Mouse (Mus musculus) urinary bladder, adult 2 months (tissue): ENCODE results near the gene Satb1. TPM values are rescaled to one million over a fixed set of nuclear protein-coding genes. Genes with fewer than 3 reads are reported as not detected.

Experiments used
- DNase-seq: peaks from one replicate; pipeline ENCODE4 v3.0.0; 2022; ENCODE audit warnings: low spot score
- polyA plus RNA-seq: library from polyadenylated mRNA; depleted of rRNA; stranded (reverse); fragments of >200 nt; gene quantifications from 2 replicates; pipeline ENCODE4 v1.2.3, GENCODE M21; 2012

The Satb1 gene
- polyA plus RNA-seq, 1 experiment: 24.1 TPM

DNA sequence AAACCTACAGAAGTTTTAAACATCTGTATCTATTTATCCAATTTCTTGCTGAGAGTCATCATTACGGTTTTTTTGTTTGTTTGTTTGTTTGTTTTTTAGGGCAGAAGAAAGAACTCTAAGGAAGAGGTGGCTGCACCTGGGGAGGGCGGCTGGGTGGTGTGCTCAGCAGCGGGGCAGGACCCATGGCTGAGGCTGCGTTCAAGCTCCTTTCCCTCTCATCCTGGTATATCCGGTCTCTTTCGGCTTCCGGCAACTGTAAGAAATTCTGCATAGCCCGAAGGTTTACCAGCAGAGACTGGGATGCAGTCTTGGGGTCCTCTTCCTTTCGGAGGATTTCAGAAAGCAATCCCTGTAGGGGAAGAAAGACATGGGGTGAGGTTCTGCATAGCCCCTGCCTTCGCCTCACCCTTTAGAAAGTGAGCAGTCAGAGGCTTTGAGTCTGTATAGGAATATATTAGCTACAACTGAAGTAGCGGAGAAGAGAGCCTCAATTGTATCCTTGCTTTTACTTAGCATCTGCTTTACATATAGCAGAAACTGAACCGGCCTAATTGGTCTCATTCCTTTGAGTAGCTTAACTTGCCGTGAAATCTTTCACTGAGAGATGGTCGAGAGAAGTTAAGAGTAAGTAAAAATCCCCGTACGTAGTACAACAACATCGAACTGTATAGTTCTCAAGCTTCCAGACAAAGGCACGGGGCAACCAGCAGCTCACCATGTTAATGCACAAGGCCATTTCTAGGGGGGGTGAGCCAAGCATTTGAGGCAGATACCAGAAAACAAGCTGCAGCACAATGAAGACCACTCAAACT, 57.8 kb downstream of the Satb1 start:
- DNase-seq: no peak

DNA sequence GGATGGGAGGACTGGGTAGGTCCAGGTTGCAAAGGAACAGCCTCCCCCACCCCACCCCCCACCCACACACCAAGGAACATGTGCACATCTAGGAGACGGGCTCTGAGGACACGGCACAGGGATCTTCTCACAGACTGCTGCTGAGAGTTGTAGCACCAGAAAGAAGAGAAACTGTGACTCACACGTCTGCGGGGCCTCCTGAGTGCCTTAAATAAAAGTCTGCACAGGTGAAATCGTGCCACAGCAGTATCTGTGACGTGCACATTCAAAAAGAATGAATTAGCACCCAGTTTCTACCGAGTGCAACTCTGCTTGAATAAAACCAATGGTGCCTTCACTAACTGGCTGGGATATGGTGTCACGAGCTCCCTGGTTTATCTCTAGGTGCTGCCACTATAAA, 69.5 kb downstream of the Satb1 start:
- DNase-seq: no peak

DNA sequence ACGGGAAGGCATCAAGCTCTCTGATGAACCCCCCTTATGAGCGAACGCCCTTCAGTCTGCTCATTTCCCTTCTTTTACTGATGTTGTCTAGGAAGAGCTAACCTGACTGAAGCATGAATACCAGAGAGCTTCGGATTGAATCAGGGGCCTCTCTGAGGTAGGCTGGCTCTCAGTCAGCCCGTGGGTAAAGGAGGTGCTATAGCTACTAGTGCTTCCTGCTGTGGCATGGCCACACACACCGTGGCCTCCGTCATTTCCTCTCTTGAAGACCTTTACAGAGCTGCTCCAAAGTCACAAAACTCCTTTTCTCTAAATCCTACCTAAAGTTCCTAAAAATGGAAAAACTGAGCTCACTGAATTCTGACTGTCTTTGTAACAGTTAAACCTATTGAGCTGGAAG, 70.6 kb downstream of the Satb1 start:
- DNase-seq: no peak

DNA sequence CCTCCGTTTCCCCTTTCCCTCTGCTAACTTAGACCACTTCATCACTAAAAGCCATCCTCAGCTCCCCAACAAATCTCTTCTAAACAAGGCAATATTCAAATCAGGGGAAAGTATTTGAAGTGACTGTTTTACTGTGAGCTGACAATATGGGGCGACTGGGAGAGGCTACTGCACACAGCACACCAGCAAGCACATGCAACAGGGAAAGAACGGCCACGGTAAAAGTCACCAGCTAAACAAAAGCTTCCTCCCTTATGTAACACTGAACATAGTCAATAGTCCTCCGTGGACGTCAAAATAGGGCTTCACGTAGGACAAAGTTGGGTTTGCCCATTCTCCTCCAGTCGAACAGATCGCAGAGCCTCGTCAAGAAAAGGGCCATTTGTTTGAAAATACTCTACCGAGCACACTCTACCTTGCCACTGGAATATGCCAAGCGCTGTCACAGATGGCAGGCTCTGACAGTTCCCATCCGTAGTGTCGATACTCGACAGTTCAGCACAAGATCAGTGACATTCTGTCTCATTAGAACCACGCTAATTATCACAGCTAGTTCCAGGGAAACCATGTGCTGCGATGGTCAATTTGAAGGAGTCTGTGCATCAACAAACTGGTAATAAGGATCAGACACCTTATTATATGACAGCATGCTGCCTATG, 72.0 kb downstream of the Satb1 start:
- DNase-seq: no peak

DNA sequence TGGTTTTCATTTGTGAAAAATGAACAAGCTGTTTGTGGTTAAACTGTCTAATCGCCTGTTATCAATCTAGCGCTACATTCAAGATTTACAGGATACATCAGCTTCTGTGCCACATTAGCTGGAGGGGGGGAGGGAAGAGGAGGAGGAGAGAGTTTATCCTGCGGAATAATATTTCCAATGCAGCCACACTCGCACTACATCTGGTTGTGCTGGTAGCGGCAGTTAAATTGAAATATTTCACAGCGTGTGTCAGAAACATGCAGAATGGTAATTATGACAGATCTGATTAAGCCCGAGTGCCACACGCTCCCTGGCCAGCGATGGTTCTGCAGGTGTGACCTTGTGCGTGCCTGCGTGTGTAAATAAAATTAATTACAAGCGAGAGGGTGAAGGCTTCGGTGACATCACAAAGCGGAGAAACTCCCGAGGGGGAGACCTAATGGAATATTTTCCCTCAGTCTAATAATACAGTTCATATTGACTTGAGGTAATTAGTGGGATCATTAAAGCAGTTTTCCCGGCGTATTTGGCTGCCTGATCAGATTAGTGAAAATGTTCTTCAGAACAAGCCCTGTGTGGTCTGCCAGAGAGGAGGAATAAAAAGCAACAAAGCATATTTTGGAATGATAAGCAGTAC, 72.7 kb downstream of the Satb1 start:
- DNase-seq: no peak

DNA sequence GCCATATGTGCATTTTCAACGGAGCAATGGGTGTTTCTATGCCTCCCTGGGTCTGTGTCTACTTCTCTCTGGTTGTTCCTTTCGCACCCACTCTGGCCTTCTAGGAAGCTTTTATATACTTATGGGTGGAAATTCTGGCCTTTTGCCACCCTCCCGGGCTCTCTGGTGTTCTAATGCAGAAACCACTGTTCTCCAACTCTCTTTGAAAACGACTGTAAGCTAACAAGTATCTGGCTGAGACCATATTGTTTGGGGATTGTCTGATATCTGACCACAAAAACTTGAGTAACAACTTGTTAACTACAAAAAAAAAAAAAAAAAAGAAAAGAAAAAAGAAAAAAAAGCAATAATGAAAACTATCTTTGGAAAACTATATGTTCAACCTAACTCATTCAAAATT, 73.6 kb downstream of the Satb1 start:
- DNase-seq: no peak

DNA sequence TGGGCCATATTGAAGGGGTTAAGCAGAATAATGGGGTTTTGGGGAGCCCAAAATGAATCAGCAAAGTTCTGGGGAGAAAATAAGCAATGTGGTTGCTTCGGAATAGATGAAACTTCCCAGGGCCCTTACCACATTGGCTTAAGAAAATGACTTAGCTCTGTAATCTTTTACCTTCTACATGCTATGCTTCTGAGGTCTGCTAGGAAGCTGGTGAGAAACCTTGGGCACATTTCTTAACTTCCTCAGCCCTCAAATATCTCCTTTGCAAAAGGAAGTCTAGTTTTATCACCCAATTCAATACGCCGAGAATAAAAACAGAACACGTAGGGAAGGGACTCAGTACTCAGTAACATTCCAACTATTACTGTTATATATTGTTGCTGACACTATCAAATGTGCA, 80.9 kb downstream of the Satb1 start:
- DNase-seq: no peak

DNA sequence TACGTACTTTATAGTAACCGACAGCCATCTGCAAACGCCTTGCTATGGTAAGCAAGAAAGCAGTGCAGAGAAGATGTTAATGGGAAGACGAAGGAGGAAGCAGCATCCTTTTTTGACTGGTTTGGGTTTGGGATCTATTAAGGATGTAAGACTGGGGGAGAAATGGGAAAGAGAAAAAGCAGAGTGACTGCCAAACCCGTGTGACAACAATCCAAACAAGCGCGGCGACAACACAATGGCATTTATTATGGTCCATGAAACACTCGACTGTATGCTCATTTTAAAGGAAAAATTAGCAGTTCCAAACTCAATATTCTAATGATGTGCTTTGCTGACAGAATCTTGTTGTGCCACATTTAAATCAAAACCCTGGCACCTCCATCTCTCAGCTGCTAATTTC, 85.9 kb downstream of the Satb1 start:
- no peak for DNase-seq

DNA sequence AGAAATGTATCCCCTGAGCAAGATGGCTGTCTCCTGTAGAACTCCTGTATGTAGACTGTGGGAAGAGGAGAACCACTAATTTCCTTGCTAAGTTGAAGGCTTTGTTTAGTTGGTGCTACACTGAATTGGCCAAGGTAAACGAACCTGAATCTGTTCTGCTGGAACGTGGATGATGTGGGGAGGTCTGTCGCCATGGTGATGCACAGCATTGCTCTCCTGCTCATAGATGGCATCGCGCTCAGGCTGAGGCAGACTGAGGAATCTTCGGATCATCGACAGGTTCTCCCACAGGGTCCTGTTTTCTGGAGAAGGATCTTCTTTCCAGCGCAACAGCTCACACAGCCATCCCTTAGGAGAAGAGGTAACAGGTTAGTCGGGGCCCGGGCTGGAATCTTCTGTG, 90.6 kb downstream of the Satb1 start:
- DNase-seq: no peak

DNA sequence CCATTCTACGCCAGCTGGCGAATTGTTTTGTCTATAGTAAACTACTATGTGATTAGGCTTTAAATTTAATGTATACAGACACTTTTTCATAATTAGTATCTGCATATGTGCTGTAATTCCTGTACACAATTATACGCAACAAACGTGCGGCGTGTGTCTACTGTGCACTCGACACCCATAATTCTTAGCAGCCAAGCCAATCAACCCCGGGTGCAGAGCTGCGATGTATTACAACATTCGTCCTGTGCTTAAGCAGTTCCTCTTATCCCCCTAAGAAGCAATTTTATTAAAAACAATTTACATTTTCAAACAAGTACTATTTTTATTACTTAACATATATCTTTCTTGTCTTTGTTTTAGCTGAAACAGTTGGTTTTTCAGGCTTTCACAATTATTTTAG, 92.0 kb downstream of the Satb1 start:
- no peak for DNase-seq

DNA sequence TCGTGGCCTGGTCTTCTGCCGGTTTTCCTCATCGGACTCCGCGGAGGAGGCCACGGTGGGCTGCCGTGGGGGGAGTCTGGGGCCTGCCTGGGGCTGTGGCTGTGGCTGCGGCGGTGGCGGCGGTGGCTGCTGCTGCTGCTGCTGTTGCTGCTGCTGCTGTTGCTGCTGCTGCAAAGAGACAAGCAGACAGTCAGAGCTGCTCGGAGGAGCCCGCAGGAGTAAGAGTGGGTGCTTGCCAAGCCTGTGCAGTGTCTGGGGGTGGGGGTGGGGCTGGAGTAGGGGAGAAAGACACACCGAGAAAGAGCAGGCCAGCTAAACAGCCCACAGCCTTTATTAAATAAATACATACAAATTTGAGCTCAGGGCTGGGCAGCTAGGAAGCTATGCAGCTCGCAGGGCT, 92.8 kb downstream of the Satb1 start:
- no peak for DNase-seq

DNA sequence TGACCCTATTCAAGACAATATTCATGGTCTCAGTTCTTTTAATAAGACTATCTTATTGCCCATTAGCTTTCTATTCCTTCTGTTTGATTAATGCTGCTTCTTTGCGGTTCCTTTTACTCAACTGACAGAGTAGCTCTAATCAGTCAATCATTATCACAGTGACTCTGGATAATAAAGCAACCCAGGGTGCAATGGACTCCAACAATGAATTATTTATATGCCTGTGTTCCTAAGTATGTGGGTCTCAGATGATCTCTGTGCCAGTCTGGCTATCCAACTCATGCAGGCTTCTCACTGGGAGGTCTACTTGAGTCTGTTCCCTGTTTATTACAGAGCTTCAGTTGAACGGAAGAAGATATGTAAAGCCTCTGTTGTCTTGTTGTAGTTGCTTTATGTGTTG, 108.6 kb downstream of the Satb1 start:
- DNase-seq: no peak

DNA sequence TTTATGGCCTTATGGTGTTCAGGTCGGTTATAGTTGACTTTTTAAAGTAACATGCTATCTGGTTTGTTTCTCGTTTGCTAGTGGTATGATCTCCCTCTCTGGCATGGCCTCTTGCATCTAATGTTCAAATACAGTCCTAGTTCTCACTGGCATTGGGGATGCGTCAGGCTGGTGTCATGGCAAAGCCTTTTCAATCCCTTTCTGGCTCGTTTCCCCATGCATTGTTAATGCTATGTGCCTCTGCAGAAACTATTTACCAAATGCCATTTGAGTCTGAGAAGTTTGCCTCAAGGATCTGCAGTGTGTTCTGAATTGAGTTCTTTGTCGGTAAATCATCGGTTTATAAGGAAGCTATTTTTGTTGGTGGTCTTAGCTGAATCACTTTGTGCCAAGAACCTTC, 137.4 kb downstream of the Satb1 start:
- no peak for DNase-seq

DNA sequence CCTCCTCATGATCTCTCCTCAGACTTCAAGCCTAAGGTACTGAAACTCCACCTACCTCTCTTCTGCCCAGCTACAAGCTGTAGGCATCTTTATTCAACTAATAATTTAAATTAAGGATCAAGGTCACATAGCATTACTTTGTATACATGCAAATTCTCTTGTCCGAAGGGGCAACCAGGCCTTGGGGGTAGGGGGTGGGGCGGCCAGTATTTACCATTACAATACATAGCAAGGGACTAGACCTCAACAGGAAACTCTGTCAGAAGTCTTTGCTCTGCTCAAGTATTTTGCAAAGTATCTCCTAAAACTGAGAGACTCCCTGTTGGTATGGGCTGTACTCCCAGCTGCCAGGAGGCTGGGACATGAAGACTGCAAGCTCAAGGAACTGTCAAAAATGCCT, 137.8 kb downstream of the Satb1 start:
- no peak for DNase-seq

DNA sequence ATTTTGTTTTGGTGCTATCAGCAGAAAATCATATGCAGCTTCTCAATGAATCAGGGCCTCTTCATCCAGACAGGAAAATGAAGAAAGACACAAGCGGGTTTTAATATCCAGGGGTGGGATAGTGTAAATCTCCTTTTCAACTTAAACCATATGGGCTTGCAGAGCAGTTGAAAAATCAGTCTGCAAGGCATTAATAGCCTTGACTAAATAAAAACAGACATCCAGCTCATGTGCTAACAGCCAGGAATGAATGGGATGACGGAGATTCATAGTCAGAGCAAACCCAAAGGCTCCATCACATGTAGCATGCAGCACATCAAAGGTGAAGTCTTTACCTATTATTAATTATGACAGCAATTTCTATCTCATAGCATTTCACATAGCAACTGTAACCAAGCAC, 142.6 kb downstream of the Satb1 start:
- no peak for DNase-seq

DNA sequence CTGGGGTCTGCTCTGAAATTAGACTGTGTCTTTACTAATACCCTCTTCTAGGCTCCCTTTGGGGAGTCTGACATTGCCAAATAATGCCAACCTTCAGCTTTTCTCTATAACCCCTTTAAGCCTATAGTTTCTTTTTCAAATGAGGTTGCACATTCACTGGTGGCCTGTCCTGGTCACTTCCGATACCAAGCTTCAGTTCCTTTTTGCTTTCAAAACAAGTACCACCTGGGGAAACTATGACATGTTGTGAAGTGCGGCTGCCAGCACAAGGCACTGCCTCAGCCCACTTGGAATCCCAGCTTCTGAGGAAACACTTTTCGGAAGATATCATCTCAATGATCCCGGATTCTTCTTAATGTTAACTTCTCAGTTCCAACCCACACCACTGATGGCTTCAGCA, 145.9 kb downstream of the Satb1 start:
- no peak for DNase-seq
